Mouse (Mus musculus): ENCODE data around the gene Cntn5. TPM values are rescaled to one million over a fixed set of nuclear protein-coding genes. Genes with fewer than 3 reads are reported as not detected.

Cntn5 gene
- total RNA-seq, 2 experiments from 2014 or later = 17.4 to 22.4 TPM

- no peak for DNase-seq (ENCODE audit: low spot score in 2 of 2)
These were observed 672.5 kb downstream of the Cntn5 start for GRCm38 (mm10) chr9:10232066-10232465.

- DNase-seq (ENCODE audit: low spot score in 2 of 2) = no peak
These were observed 673.6 kb downstream of the Cntn5 start for GRCm38 (mm10) chr9:10230973-10231372.

- DNase-seq (ENCODE audit: low spot score in 2 of 2) = no peak
These were observed 674.9 kb downstream of the Cntn5 start for GRCm38 (mm10) chr9:10229716-10230115.

- no peak for DNase-seq (ENCODE audit: low spot score in 2 of 2)
These were observed 678.6 kb downstream of the Cntn5 start for GRCm38 (mm10) chr9:10226013-10226412.

- no peak for DNase-seq (ENCODE audit: low spot score in 2 of 2)
These were observed 718.5 kb downstream of the Cntn5 start for GRCm38 (mm10) chr9:10186063-10186462.

GRCm38 (mm10) chr9:10170526-10170925 is 734.0 kb downstream of the Cntn5 start:
- DNase-seq (ENCODE audit: low spot score in 2 of 2) = no peak

GRCm38 (mm10) chr9:10121350-10122057 is 783.1 kb downstream of the Cntn5 start:
- no peak for DNase-seq (ENCODE audit: low spot score in 2 of 2)

GRCm38 (mm10) chr9:10116581-10116980 is 788.0 kb downstream of the Cntn5 start:
- no peak for DNase-seq (ENCODE audit: low spot score in 2 of 2)

- no peak for DNase-seq (ENCODE audit: low spot score in 2 of 2)
These were observed 795.4 kb downstream of the Cntn5 start for GRCm38 (mm10) chr9:10109156-10109555.

- DNase-seq (ENCODE audit: low spot score in 2 of 2) = no peak
These were observed 796.7 kb downstream of the Cntn5 start for GRCm38 (mm10) chr9:10107861-10108260.

GRCm38 (mm10) chr9:10101812-10102440 is 802.6 kb downstream of the Cntn5 start:
- DNase-seq (ENCODE audit: low spot score in 2 of 2) = no peak

- DNase-seq (ENCODE audit: low spot score in 2 of 2) = no peak
These were observed 828.3 kb downstream of the Cntn5 start for GRCm38 (mm10) chr9:10076282-10076681.

GRCm38 (mm10) chr9:10073401-10073800 is 831.2 kb downstream of the Cntn5 start:
- no peak for DNase-seq (ENCODE audit: low spot score in 2 of 2)

GRCm38 (mm10) chr9:10072860-10073259 is 831.7 kb downstream of the Cntn5 start:
- no peak for DNase-seq (ENCODE audit: low spot score in 2 of 2)

GRCm38 (mm10) chr9:10071271-10071670 is 833.3 kb downstream of the Cntn5 start:
- DNase-seq (ENCODE audit: low spot score in 2 of 2) = no peak

- DNase-seq (ENCODE audit: low spot score in 2 of 2) = no peak
These were observed 859.4 kb downstream of the Cntn5 start for GRCm38 (mm10) chr9:10044969-10045789.

- no peak for DNase-seq (ENCODE audit: low spot score in 2 of 2)
These were observed 861.6 kb downstream of the Cntn5 start for GRCm38 (mm10) chr9:10043001-10043400.

- DNase-seq (ENCODE audit: low spot score in 2 of 2) = no peak
These were observed 889.4 kb downstream of the Cntn5 start for GRCm38 (mm10) chr9:10015129-10015528.

- no peak for DNase-seq (ENCODE audit: low spot score in 2 of 2)
These were observed 920.5 kb downstream of the Cntn5 start for GRCm38 (mm10) chr9:9984028-9984427.

GRCm38 (mm10) chr9:9983220-9983619 is 921.4 kb downstream of the Cntn5 start:
- DNase-seq (ENCODE audit: low spot score in 2 of 2) = no peak

- DNase-seq (ENCODE audit: low spot score in 2 of 2) = no peak
These were observed 939.2 kb downstream of the Cntn5 start for GRCm38 (mm10) chr9:9965370-9965769.

GRCm38 (mm10) chr9:9960610-9961172 is 943.9 kb downstream of the Cntn5 start:
- no peak for DNase-seq (ENCODE audit: low spot score in 2 of 2)
